In the genomic region with DNA sequence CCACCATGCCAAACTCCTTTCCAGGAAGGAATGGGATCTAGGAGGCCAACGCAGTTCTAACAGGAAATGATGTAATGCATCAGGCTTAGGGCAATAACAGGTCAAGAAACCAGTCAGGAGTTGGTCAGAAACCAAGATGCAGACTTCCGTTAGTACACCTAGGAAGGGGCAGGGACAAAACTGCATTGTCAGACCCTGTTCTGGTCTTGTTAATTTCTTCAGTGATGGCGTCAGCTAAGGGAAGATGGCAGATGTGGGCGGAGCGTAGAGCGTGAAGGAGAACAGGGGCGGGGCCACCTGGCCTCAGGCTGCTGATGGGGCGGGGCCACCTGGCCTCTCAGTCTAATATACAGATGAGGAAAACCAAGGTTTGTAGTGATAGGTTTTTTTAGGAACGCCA, we compare ENCODE assay signal across 8 mouse cellular contexts. TPM values are rescaled to one million over a fixed set of nuclear protein-coding genes. Genes with fewer than 3 reads are reported as not detected.
DNase-seq lines count a peak whose midpoint lies in the region; ATAC-seq and TF ChIP-seq lines count a peak whose summit lies in the region.

No protein-coding gene starts in this region.

- no peaks in the 10 kb centered on the region for H3K79me2 ChIP-seq in myocyte (ENCODE audit: control insufficient read depth, insufficient read depth)

- TF ChIP-seq POLR2A in myocyte (IDR thresholded peaks at IDR 0.05; ENCODE audit: insufficient read length, low read depth): no peak

- peaks cover 11% of the 10 kb centered on the region for H3K4me1 ChIP-seq in forebrain, embryonic 16.5 days (replicated peaks; ENCODE audit: control insufficient read depth, insufficient read depth, low read length)

- DNase-seq in 3134 (ENCODE audit: extremely low read depth, insufficient read length, low spot score) (peak; percentile 60), MN1 (ENCODE audit: low spot score) (peak; percentile 56)
- peak; percentile 55 for DNase-seq in kidney, postnatal 14 days
- no peak for DNase-seq in urinary bladder, postnatal 4 days (ENCODE audit: low spot score in 2 of 2)
- no peak for DNase-seq in adrenal gland, adult 18-20 months (ENCODE audit: low spot score in 2 of 2)
- no peak for DNase-seq in frontal cortex, adult 2 months (ENCODE audit: extremely low spot score in 1 of 2, low spot score in 1 of 2)

- H3K36me3 ChIP-seq in forebrain, embryonic 16.5 days (ENCODE audit: control insufficient read depth, insufficient read depth): peaks cover 4% of the 10 kb centered on the region; the same call in 1 of the 2 replicates
- H3K36me3 ChIP-seq in myocyte (ENCODE audit: control insufficient read depth, insufficient read depth): peaks cover 4% of the 10 kb centered on the region

- no peak overlapping the region for H3K4me2 ChIP-seq in forebrain, embryonic 16.5 days (ENCODE audit: low read length)
- peak overlapping the region; percentile 66 for H3K4me2 ChIP-seq in myocyte (ENCODE audit: low read depth)

- no peak for ATAC-seq in forebrain, embryonic 16.5 days

- H3K9me3 ChIP-seq in forebrain, embryonic 16.5 days (ENCODE audit: control insufficient read depth, low read length): no peaks in the 10 kb centered on the region

- H3ac ChIP-seq in myocyte (ENCODE audit: control insufficient read depth, insufficient read length): no peak overlapping the region

- no peaks in the 10 kb centered on the region for H3K27me3 ChIP-seq in forebrain, embryonic 16.5 days (replicated peaks; ENCODE audit: control insufficient read depth, insufficient read depth, low read length)
- H3K27me3 ChIP-seq in myocyte (ENCODE audit: control insufficient read depth, insufficient read depth, insufficient read length): no peaks in the 10 kb centered on the region

- H3K27ac ChIP-seq in forebrain, embryonic 16.5 days (ENCODE audit: low read length): peak overlapping the region; percentile 73

- 85% methylated on average over 9 of the region's 9 CpGs for WGBS in forebrain, embryonic 16.5 days

- no peak overlapping the region for H3K4me3 ChIP-seq in forebrain, embryonic 16.5 days (replicated peaks; ENCODE audit: low read length)
- H3K4me3 ChIP-seq in myocyte: no peak overlapping the region

- H3K9ac ChIP-seq in forebrain, embryonic 16.5 days (replicated peaks; ENCODE audit: low read depth, low read length): no peak overlapping the region

TF ChIP-seq in myocyte, 11 proteins besides CTCF, POLR2A, EP300 and RAD21:
- TF ChIP-seq MAX (IDR thresholded peaks at IDR 0.05; ENCODE audit: low read depth) (no peak), SRF (IDR thresholded peaks at IDR 0.05; ENCODE audit: control insufficient read depth, insufficient read length, low read depth) (no peak), TCF3 (IDR thresholded peaks at IDR 0.05; ENCODE audit: insufficient read length, low read depth) (no peak), CEBPB (IDR thresholded peaks at IDR 0.05; ENCODE audit: insufficient read depth, poor library complexity, severe bottlenecking) (peak; percentile 63; the same call in 1 of the 2 replicates), POLR2AphosphoS2 (IDR thresholded peaks at IDR 0.05; ENCODE audit: insufficient read length, low read depth) (peak; percentile 51), USF1 (IDR thresholded peaks at IDR 0.05; ENCODE audit: low read depth) (no peak), E2F4 (IDR thresholded peaks at IDR 0.05; ENCODE audit: insufficient read depth) (no peak), MYOD1 (IDR thresholded peaks at IDR 0.05; ENCODE audit: control insufficient read depth in 1 of 3, insufficient read length in 2 of 3, low read depth in 2 of 3) (no peak), TCF12 (IDR thresholded peaks at IDR 0.05; ENCODE audit: insufficient read depth, poor library complexity, severe bottlenecking) (no peak), MYOG (IDR thresholded peaks at IDR 0.05; ENCODE audit: control insufficient read depth in 1 of 3, insufficient read depth in 1 of 3, insufficient read length in 2 of 3, low read depth in 2 of 3) (no peak), REST (IDR thresholded peaks at IDR 0.05; ENCODE audit: insufficient read depth, insufficient read length) (no peak)

RNA-seq across cellular contexts. Expression of a gene that starts 28.5 kb away (rescaled TPM):
- polyA plus RNA-seq in forebrain, embryonic 16.5 days (2015; fragmentation: Nextera tagmentation; extraction: Ambion mirVana): 273 and 295 TPM in 2 replicates
- polyA plus RNA-seq in myocyte (2012; fragmentation: generic; extraction: Trizol): 691 TPM
- total RNA-seq in adrenal gland, adult 18-20 months (2021): 100 to 1,000 TPM; 536 to 790 TPM
- polyA plus RNA-seq in frontal cortex, adult 2 months (2012; rRNA removed): 365 and 368 TPM in 2 replicates

RNA-seq across cellular contexts. Expression of a gene that starts 36.4 kb away (rescaled TPM):
- 12.5 and 12.7 TPM in 2 replicates for polyA plus RNA-seq in forebrain, embryonic 16.5 days (2015; fragmentation: Nextera tagmentation; extraction: Ambion mirVana)
- polyA plus RNA-seq in myocyte (2012; fragmentation: generic; extraction: Trizol): 40.9 TPM
- total RNA-seq in adrenal gland, adult 18-20 months (2021): 10 to 100 TPM; 14.1 to 18.7 TPM
- polyA plus RNA-seq in frontal cortex, adult 2 months (2012; rRNA removed): 14.4 and 14.6 TPM in 2 replicates

RNA-seq across cellular contexts. Expression of a gene that starts 50.9 kb away (rescaled TPM):
- 8.7 and 10.3 TPM in 2 replicates for polyA plus RNA-seq in forebrain, embryonic 16.5 days (2015; fragmentation: Nextera tagmentation; extraction: Ambion mirVana)
- polyA plus RNA-seq in myocyte (2012; fragmentation: generic; extraction: Trizol): 62.6 TPM
- 10 to 100 TPM; 15.5 to 17.2 TPM for total RNA-seq in adrenal gland, adult 18-20 months (2021)
- polyA plus RNA-seq in frontal cortex, adult 2 months (2012; rRNA removed): 18.5 and 19.9 TPM in 2 replicates

RNA-seq across cellular contexts. Expression of a gene that starts 53.4 kb away (rescaled TPM):
- 23.5 and 24.4 TPM in 2 replicates for polyA plus RNA-seq in forebrain, embryonic 16.5 days (2015; fragmentation: Nextera tagmentation; extraction: Ambion mirVana)
- polyA plus RNA-seq in myocyte (2012; fragmentation: generic; extraction: Trizol): 11.8 TPM
- 1 to 10 TPM; 4.6 to 4.7 TPM for total RNA-seq in adrenal gland, adult 18-20 months (2021)
- 5.7 and 6.8 TPM in 2 replicates for polyA plus RNA-seq in frontal cortex, adult 2 months (2012; rRNA removed)

Comparison
In these comparisons a context has a peak if more than half of its experiments do, and no peak if none do; other contexts are left out.
1. DNase-seq: peak in 3134 (single experiment), MN1 (single experiment) and kidney, postnatal 14 days (single experiment); none in urinary bladder, postnatal 4 days (0 of 2), adrenal gland, adult 18-20 months (0 of 2) and frontal cortex, adult 2 months (0 of 2).